Mouse (Mus musculus) gastrocnemius, postnatal 25 days (tissue): Measurements from ENCODE around the gene Nelfb. TPM values are rescaled to one million over a fixed set of nuclear protein-coding genes. Genes with fewer than 3 reads are reported as not detected.
"Not testable (repeated sequence)": the region's sequence is repeated elsewhere in the genome, so short reads cannot be mapped to it uniquely, and the experiment has no call there.

Experiments used
- DNase-seq: peaks from one replicate; pipeline ENCODE4 v3.0.0; 2022
- long read RNA-seq, 2 experiments: library from polyadenylated mRNA; stranded (forward); transcript quantifications; one replicate each; pipeline ENCODE4 v2.0.0; 2021
- total RNA-seq, 2 experiments: library from RNA; stranded (reverse); gene quantifications; 1 replicate in 1 of 2; 2 replicates in 1 of 2; pipeline ENCODE4 v1.2.3; 2021

The Nelfb gene
- total RNA-seq = 10 to 100 TPM; 20.5 to 22.3 TPM
- long read RNA-seq, experiment 1, transcript Nelfb-201 (13 exons, 2,637 nt) = major isoform, 28 of 50 reads
- long read RNA-seq, experiment 1, partial matches to known transcripts = 1 of 50 reads
- long read RNA-seq, experiment 1, other reads (novel, unspliced or antisense) = 21 of 50 reads
- long read RNA-seq, experiment 2, transcript Nelfb-201 (13 exons, 2,637 nt) = major isoform, 45 of 60 reads
- long read RNA-seq, experiment 2, partial matches to known transcripts = 0 of 60 reads
- long read RNA-seq, experiment 2, other reads (novel, unspliced or antisense) = 15 of 60 reads

DNA sequence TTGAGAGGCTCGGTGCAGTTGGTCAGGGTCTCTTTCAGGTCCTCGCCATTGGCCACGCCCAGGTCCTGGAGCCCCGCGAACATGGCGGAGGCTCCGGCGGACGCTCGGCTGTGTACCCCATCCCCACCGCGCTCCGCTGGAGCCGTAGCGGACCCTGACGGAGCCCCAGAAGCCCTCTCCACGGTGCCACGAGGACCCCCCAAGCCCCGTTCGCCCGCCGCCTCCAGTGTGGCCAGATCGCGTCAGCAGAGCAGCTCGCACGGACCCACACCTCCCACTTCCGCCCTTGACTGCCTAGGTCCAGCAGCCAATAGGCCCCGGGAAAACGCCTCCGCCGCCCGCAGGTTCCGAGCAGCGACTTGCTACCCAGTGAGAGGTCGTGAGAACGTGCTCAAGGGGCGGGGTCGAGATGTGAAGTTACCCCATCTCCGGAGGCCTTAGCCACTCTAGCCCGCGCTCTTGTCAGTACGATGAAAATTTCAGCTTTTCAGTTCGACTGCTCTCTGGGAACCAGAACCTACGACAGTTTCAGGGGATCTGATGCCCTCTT lies at the start of gene Nelfb:
Nelfb (minus strand) TSS at position 369 of the 550 bp plus-strand sequence.
- DNase-seq = peak; percentile 89

DNA sequence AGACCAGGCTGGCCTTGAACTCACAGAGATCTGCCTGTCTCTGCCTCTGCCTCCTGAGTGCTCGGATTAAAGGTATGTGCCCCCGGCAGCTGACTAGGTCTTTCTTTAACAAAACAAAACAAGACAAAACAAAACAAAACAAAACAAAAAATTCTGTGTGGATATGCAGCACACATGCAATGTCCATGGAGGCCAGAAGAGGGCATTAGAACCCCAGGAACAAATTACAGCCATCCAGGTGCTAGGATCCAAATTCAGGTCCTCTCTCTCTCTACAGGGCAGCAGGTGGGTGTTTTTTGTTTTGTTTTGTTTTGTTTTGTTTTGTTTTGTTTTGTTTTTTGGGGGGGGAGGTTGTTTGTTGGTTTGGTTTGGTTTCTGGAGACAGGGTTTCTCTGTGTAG lies 47.6 kb upstream of the Nelfb start:
- DNase-seq = no peak

DNA sequence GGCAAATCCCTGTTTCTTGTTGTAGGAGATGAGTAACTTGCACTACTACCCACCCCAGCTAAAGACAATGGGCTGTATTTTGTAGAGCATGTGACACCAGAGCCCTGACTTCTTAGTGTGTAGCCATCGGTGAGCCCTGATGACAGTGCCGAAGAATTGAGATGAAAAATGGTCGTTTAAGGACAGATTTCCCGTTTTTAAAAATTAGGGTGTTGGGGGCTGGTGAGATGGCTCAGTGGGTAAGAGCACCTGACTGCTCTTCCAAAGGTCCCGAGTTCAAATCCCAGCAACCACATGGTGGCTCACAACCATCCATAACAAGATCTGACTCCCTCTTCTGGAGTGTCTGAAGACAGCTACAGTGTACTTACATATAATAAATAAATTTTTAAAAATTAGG lies 46.0 kb upstream of the Nelfb start:
- DNase-seq = not testable (repeated sequence)

DNA sequence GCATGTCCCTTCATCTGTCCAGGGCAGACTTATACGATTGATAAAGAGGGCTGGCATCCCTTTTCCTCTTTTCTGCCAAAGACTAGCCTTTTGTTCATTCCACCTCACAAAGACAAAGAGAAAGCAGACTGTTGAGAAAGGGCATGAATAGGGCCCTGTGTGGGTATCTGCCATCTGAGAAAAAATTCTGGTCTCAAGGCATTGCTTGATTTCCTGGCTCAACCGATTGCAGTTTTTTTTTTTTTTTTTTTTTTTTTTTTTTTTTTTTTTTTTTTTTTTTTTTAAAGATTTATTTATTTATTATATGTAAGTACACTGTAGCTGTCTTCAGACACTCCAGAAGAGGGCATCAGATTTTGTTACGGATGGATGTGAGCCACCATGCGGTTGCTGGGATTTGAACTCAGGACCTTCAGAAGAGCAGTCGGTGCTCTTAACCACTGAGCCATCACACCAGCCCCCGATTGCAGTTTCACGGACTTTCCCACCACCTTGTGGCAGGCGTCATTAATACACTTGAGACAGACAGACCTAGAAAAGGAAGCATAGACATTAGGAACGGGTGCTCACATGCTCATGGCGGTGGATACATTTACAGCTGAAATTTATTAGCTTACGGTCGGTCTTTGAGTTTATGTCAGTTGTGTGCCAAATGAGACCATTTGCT lies 45.3 kb upstream of the Nelfb start:
- DNase-seq = not testable (repeated sequence)

DNA sequence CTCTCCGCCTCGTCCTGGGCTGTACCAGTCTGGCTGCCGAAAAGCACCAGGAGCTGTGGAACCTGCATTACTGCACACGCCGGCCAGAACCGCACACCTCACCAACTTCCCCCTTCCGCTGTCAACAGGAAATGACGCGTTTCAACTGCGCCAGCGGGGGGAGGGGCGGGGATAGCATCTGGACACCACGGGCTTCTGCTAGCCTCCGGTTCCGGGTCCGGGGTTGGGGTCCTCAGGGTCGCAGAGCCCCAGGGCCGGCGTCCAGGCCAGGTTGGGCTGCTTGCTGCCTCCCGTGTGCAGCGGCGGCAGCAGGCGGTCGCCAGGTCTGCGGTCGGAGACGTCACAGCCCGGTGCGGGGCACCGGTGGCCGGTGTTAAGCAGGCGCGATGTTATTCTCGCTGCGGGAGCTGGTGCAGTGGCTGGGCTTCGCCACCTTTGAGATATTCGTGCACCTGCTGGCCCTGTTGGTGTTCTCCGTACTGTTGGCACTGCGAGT lies 44.0 kb upstream of the Nelfb start, which contains the start of gene Tmem203:
Tmem203 (plus strand) TSS at position 156 of the 496 bp plus-strand sequence.
- DNase-seq = peak; percentile 78

DNA sequence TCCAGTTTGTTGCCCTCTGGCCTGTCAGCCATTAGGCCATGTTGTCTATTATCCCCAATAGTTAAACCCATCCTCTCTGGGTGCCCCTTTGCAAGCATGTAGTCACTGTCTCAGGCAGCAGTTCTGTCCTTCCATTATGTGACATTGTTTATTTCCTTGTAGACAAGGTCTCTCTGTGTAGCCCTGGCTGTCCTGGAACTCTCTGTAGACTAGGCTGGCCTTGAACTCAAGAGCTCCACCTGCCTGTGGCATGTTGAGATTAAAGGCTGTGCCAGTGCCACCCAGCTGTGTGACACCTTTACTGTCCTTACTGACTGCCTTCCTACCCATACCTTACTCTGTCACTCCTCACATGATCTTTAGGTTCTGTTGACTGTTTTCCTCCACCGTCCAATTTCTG lies 41.0 kb upstream of the Nelfb start:
- no peak for DNase-seq

DNA sequence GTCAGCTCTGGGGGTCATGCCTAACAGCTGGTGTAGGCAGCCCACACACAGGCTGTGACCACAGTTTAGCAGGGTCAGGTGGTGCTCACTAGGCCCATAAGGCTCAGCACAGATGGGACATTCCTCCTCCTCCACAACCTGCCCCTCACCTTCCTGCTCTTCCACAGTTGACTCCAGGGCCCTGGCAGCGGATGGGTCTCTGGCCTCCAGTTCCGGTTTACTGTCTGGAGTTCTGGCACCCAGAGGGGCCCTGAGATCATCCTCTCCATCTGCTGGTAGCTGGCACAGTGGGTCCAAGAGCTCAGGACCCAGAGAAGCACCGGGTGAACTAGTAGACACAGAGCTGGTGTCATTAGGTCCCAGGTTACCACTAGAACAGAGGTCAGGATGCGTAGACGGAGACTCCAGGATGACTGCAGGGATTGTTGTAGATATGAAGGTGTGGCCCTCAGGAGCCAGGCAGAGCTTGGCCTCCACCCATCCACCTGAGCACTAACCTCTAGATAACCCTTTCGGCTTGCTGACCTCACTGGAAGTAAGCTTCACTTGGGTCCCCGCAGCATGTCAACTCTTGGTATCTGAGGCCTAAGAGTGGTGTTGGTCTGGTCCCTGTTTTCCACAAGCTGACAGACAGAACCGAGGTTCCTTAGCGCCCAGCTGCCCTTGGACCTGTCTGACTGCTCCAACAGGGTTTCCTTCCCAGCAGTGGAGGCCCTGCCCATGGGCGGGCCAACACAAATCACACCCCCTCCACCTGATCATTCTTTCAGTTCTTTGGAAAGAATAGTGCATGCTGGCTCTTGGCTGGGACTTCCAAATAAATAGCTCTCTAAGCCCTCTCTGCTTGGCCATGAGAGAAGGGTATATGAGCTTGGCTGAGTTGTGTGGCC lies 35.1 kb upstream of the Nelfb start, which contains the start of gene AL732309.1:
AL732309.1 (minus strand) TSS at position 681 of the 890 bp plus-strand sequence.
- no peak for DNase-seq

DNA sequence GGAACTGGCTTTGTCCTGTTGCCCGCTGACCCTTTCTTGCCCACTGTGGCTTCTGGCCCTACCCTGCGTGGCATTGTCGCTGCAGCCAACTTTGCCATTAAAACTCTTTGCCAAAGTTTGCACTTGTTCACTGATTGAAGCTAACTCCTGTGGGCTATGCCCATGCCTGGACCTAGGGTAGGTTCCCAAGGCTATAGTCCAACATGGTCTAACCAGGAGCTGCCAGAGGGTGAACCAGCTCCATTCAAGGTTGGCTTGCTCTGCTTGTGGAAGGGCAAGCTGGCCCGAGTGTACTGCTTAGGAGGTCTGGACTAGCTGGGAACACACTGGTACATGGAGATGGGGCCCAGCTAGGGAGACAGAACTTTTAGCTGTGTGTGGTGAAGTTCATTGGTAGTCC lies 32.9 kb upstream of the Nelfb start:
- no peak for DNase-seq

DNA sequence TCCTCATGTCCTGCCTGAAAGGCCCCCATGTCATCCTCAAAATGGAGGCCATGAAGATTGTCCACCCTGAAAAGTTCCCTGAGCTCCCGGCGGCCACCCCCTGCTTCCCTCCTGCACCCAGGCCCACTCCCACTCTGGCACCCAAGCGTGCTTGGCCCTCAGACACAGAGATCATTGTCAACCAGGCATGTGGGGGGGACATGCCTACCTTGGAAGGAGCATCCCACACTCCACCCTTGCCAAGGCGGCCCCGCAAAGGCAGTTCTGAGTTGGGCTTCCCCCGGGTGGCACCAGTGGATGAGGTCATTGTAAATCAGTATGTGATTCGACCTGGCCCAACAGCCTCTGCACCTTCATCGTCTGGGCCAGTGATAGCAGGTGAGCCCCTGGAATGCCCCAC lies 32.1 kb upstream of the Nelfb start:
- no peak for DNase-seq

DNA sequence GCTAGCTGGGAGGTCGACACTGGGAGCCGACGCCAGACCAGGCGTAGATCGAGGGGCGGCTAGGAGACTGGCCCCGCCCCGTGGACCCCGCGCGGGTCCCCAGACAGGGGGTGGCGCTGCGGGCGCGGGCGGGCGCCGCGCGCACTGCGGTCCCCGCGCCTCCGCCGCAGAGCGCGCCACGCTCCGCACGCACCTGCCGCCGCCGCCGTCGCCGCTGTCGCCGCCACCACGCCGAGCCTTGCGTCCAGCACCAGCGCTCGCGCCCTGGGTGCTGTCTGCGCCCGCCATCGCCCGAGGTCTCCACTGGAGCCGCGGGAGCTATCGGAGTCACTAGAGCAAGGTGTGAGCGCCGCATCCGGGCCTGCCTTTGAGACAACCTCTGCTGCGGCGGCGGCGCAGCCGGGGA lies 30.8 kb upstream of the Nelfb start, which contains the start of the genes Rnf208 and Cysrt1:
Rnf208 (plus strand) TSS at position 155 of the 406 bp plus-strand sequence.
Cysrt1 (minus strand) TSS at position 352 of the 406 bp plus-strand sequence.
- no peak for DNase-seq

DNA sequence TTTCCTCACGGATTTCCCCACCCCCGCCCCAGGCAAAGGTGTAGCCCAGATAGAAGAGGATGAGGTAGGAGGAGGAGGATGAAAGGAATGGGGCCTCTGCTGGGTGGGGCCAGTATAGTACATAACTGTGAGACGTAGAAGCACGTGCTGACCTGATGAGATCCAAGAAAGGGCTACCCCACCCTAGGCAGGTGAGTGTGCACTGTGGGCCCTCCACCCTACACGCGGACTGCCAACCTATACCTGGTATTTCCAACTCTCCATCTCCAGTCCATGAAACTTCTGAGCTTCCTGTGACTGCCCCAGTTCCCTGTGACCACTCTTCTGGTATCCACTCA lies 30.1 kb upstream of the Nelfb start:
- no peak for DNase-seq

DNA sequence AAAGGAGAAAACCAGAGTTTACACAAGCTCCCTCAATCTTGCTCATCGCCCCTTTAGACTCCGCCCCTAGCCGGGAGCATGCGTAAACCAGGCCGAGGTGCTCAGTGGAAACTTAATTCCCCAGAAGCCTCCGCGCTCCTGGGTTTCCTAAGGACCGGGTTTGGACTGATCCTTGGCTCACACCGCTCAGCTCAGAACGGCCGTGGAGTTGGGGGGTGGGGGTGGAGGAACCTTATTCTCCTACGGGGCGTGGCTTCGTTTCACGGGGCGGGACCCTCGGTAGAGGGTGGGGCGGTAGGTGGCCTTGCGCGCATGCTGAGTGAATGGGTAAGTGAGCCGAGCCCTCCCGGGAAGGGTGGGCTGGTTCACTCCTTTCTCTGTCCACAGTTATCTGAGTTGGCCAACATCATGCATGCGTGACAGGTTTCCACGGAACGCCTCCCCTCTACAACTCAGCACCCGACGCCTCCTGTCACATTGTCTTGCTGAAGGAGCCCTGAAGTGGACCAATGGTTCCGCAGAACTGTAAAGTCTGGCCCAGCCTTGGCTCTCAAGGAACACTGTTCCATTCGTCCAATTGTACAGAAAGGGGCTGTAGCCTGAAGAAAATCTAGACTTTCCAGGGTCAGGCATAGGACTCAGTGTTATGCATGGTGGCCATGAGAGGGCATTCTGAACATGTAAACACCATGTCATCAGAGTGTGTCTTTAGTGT lies 29.6 kb upstream of the Nelfb start:
- DNase-seq = peak; percentile 66

DNA sequence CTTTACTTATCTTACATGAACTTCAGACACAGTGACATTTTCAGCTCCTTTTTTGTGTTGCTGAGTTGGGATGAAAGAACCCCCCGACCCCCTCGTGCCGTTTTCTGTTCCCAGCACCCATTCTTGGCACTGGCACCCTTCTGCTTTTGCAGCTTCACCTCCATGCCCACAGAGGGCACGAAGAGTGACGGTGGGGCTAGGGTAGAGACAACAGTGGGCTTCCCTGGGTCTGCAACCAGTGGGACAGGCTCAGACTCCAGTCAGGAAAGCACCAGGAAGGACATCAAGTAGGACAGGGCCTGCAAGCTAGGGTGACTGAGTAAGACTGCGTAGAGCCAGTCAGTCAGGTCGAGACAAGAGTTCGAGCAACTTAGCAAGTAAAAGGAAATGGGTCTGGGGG lies 29.0 kb upstream of the Nelfb start:
- no peak for DNase-seq

DNA sequence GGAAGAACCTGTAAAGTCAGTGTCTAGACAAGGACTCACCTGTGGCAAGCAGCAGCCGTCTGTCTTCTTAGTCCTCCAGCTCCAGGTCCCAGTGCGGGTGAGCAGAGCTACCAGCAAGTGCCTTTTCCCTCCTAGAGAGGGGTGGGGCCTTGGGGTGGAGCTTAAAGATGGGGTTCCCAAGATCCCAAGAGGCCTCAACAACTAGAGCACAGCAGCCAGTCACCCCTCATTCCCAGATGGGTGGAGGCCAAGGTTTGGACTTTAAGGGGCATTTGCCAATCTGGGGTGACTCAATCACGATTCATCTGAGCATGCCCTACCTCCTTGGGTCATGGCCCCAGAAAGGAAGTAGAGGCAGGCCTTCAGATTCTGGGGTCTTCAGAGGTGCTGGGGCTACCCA lies 28.5 kb upstream of the Nelfb start:
- no peak for DNase-seq

DNA sequence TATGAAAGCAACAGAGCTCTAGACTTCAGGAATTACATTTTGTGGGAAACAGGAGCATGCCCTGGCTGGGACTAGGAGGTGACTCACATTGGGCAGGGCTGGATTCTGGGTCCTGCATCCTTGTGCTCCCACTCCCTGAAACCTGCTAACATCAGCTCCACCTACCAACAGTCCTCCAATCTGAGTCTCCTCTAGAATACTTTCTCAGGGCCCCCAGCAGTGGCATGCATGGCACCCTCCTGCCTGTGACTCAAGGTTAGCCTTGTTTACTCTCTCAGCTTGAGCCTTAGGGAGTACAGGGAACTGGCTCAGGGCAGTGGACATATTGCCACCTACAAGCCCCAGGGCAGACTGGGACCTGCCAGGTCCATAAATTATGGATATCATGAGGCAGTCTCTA lies 26.8 kb upstream of the Nelfb start:
- no peak for DNase-seq

DNA sequence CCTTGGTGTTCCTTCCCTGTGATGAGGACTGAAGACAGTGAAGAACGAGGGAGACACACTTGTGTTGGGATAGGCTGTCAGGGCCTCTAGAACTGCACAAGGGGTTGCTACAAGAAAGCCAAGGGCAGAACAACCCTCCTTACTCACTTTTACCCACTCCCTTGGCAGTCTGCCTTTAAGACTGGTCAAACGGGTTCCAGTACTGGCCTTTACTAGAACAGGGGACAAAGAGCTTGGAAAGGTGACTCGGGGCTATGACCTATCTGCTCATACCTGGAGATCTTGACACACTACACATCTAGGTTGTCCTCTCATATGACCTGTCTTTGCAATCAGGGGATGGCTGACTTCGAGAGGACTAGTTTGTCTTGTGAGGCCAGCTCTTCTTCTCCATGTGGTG lies 26.2 kb upstream of the Nelfb start:
- DNase-seq = no peak

DNA sequence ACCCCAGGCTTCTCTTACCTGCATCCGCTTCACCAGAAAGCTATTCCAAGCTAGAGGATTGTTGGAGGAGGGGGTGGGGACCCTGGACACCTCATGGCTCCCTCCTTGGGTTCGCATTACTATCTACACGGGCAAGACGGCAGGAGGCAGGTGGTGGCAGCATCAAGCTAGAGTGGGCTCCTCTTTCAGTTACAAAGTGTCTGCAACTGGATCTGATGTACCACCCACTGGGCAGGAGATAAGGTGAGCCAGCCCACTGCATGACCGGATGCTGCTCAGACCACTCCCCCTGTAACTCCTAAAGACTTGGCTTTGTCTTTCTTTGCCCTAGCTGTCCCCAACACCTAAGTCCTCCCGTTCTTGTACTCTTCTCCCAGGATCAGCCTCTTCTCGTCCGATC lies 25.3 kb upstream of the Nelfb start, which contains the start of gene Rnf224:
Rnf224 (minus strand) TSS at position 174 of the 400 bp plus-strand sequence.
- no peak for DNase-seq

DNA sequence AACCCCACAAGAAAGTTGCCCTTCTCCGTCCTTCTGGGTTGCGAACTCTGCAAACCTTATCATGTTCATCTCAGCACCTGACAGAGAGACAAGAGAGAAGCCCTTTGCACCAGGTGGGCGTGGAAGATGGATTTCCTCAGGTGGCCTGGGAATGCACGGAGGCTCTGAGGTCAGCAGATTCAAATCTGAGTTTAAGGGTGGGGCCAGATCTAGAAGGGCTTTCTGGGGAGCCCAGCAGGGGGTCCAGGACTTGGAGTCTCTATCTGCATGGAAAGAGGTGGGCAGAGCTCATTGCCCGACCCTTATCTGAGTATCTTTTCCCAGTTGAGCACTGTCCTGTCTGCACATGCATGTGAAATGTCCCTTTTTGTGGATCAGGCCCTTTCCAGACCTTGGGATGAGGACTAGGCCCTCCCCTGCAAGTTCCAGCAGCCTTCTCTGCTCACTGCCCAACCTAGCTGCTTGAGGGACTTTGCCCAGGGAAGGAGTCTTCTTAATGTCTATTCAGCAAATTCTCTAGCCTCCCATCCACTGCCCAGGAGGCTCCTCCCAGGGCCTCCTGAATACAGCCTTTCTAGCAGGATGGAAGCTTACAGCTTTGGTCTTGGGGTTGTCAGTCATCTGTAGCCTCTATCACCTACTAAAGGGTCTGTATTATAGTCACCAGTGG lies 23.4 kb upstream of the Nelfb start:
- DNase-seq = no peak

DNA sequence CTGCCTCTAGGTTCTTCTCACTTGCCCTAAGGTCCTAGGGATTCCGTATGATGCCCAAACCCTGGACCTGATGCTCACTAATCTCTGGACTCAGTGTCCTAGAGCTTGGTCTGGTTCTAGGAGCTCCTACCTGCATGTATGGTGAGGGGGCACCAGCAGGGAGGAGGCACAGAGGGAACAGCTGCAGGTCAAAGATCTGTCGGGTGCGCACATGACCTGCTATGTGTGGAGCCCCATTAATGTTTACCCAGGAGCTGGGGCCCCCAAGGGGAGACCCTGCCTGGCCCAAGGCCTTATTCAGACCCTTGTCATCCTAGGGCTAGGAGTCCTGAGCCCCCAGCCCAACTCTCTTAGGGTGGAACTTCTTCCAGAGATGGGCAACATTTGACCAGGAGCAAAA lies 22.8 kb upstream of the Nelfb start, which contains the start of gene Slc34a3:
Slc34a3 (minus strand) TSS at position 315 of the 400 bp plus-strand sequence.
- DNase-seq = no peak

DNA sequence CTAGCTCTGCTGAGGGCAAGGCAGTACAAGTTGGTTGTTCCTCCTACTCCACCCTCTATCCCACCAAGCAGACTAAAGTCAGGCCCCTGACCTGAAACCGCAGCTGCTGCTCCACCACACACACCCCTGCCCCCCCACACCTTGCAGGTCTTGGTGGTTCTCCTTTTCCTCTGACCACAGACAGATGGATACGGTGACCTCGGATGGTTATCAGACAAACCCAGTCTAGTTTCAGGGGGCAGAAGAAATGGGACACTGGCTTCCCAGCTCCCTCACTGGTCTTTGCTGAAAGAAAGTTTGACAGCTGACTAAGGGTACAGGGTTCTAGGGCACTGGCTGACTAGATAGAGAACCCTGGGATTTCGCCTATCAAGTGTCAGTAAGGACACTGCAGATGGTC lies 22.1 kb upstream of the Nelfb start:
- DNase-seq = no peak

DNA sequence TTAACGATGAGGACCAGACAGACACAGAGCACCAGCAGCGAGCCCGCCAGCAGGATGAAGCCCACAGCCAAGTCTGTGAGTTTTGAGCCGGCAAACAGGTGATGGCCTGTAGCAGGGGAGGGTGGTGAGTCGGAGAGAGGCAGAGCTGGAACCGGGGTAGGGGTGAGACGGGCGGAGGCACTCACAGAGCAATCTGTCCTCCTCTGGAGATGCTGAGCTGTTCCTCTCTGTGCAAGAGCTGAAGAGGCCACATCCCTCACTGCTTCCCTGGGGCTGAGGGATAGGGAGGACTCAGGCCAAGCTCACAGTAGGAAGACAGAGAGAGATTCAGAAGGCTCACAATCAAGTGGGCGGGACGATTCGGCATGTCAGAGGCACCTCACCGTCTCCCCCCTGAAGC lies 19.7 kb upstream of the Nelfb start:
- no peak for DNase-seq
